Mouse (Mus musculus) gastrocnemius, postnatal 25 days (tissue): ENCODE data around the gene Uck1. TPM values are rescaled to one million over a fixed set of nuclear protein-coding genes. Genes with fewer than 3 reads are reported as not detected.

Experiments
- DNase-seq: peaks from one replicate; pipeline ENCODE4 v3.0.0; 2022
- total RNA-seq, 2 experiments: library from RNA; stranded (reverse); gene quantifications; 1 replicate in 1 of 2; 2 replicates in 1 of 2; pipeline ENCODE4 v1.2.3; 2021

Uck1 gene
- total RNA-seq, 2 experiments from 2014 or later: 12.0 to 13.0 TPM

DNA sequence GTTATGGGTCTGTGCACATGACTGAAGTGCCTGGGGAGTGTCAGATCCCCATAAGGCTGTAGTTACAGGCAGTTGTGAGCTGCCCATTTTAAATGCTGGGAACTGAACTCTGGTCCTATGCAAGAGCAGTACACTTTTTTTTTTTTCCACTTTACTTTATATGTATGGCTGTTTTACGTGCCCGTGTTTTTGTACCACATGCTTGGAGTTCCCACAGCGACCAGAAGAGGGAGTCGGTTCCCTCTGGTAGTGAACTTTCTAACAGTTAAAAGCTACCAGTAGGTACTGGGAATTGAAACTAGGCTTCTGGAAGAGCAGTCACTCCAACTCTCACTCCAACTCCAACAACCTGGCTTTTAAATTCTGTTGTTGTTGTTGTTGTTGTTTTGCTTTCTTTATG lies 676 bp upstream of the Uck1 start:
- no peak for DNase-seq

GRCm38 (mm10) chr2:32258887-32259533 lies 949 bp downstream of the Uck1 start:
- no peak for DNase-seq

GRCm38 (mm10) chr2:32256273-32256672 lies 3.7 kb downstream of the Uck1 start:
- DNase-seq: no peak

GRCm38 (mm10) chr2:32254563-32254962 lies 5.4 kb downstream of the Uck1 start:
- DNase-seq: no peak

DNA sequence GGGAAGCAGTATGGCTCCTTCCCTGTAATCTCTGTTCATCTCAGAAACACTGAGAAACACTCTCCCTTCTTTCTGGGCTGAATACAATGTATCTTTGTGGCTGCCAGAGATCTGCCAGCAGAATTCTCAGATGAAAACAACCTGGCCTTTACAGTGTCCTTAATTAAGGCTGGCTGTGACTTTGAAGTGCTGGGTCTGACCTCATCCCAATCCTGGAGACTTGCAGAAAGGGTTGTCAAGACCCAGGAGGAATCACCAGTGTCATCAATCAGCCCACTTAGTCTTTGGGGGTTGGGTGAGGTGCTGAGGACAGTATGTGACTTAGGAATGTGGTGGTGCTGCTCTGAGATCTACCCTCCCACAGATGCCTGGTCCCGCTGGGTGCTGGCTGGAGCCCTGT lies 6.6 kb downstream of the Uck1 start:
- no peak for DNase-seq

DNA sequence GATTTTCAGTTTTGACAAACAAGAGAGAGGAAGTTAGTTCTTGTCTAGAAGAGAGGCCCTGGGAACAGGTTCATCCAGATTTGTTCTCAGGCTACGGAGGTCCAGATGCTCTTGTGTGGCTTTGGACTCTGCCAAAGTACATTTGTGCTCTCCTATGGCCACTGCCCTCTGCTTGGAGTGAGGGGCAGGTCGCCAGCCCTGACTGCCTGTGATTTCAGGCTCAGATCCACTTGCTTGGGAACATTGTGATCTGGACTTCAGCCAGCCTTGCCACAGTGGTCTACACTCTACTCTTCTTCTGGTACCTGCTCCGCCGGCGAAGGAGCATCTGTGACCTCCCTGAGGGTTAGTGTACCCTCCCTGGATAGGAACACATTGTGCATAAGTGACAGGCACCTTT lies 7.3 kb downstream of the Uck1 start:
- DNase-seq: no peak

- peak; percentile 68 for DNase-seq
Observed at GRCm38 (mm10) chr2:32251791-32252527, 8.0 kb downstream of the Uck1 start.

GRCm38 (mm10) chr2:32248377-32249361 lies 11.3 kb downstream of the Uck1 start:
- peak; percentile 71 for DNase-seq

DNA sequence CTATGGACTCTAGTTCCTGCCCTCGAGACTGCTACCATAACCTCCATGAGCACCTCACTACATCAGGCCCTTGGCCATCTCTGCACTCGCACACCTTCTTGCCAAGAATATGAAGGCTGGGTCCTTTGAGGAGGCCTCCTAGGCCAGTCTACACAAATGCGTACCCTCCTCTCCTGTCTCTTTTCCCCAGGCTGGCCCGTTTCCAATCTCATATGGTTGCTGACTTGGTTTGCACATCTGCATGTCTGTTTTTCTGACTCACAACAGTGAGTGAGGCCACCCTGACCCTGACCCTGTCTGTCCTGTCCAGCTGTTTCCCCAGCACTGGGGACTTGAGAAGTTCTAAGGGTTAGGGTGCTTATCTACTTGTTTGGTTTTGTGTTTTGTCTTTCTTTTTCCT lies 13.2 kb downstream of the Uck1 start:
- DNase-seq: no peak

DNA sequence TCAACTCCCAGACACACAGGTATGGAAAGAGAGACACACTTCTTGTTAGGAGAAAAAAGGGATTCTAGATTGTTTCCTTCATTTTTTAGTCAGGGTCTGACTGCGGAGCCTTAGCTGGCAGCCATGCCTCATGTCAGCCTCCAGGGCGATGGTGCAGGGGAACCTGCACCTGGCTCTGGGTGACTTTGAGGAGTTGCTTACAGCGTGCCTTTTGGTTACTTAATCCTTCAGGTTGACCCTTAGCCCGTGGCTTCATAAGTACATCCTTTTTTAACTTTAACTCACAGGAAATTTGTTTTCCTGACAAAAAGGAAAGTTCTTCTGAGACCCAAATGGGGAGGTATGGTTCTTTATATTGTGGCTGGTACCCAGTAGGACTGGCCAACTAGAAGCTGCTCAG lies 17.0 kb downstream of the Uck1 start:
- DNase-seq: no peak

GRCm38 (mm10) chr2:32240591-32240990 lies 19.4 kb downstream of the Uck1 start:
- DNase-seq: no peak

- no peak for DNase-seq
Observed at GRCm38 (mm10) chr2:32238708-32239435, 21.1 kb downstream of the Uck1 start.

GRCm38 (mm10) chr2:32237571-32237970 lies 22.4 kb downstream of the Uck1 start:
- no peak for DNase-seq

DNA sequence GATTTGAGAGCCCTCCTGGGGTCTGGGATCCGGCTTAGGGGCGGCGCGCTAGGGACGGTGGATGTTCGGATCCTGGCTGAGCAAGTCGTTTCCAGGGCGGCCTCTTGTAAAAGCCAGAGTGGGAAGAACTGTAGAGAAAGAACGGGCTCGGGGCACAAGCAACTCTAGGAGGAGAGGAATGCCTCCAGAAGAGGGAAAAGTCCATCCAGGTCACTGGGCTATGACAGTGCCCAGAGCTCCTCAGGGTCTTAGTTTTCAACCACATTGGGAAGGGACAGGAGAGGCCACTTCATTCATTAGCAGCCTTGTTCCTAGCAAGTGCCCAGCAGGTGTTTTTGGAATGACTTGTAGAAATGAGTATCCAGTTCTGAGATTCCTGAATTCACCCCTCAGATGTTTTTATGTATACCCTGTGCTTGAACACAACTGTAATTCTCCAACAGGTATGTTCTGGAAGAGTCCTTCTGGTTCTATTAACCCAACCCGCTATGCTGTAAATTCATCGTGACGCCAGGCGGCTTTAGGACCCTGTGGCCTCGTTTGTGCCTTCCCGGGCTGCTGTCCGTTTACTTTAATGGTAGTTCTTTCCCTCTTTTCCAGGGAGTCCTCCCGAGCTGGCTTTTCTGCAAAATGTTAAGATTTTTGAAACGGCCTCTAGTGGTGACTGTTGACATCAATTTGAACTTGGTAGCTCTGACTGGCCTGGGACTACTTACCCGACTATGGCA lies 23.0 kb downstream of the Uck1 start:
- DNase-seq: no peak

DNA sequence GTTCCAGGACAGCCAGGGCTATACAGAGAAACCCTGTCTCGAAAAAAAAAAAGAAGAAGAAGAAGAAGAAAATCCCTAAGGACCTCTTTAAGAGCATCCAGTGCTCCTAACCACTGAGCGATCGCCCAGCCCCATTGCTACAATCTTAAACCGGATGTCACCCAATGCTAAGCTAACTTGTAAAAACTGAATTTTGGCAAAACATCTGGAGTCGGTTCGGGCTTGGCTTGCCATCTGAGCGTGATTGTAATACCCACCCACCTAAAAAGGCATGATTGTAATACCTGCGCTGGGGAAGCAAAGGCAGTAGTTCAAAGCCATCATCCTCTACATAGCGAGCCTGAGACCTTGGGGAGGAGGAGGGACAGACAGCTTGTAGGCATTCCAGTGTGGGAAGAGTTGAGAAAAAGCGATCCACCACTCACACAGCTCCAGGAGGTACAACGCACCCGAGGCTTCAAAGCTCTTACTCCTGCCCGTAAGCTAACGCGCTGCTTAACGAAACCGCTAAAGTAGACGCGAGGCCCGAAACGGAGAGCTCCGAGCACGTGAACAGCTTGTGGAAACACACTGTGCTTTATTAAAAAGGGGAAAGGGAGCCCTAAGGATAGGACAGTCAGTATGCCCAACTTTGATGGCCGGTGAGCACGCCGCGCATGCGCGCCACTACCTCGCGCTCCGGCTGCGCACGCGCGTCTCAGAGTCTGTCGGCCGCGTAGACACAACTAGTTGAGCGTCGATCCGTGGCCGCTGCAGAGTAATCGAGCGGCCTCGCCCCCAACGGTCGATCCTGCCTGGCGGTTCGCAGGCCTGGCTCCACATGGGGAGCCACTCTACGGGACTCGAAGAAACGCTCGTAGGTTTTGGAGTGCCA lies 23.8 kb downstream of the Uck1 start, which contains the start of gene Pomt1:
TSS of gene Pomt1 (plus strand) at position 705 of the 874 bp plus-strand sequence.
- DNase-seq: peak; percentile 87

GRCm38 (mm10) chr2:32235433-32235832 lies 24.5 kb downstream of the Uck1 start:
- DNase-seq: no peak

DNA sequence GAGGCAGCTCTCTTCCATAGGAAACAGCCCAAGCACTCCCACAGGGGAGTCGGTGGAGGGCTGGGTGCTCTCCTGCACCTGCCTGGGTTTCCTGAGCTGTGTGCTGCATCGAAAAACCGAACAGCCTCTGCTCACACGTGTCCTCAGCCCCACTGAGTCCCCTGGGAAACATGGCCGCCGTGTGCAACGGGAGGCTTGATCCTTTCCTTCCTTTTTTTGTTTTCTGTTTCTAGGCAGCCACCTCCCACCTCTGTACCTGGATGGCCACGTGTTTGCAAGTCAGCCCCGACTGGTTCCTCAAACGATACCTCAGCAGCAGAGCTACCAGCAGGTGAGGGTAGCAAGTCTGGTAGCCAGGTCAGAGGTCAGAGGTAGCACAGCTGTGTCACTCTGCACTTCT lies 37.9 kb downstream of the Uck1 start:
- DNase-seq: no peak

DNA sequence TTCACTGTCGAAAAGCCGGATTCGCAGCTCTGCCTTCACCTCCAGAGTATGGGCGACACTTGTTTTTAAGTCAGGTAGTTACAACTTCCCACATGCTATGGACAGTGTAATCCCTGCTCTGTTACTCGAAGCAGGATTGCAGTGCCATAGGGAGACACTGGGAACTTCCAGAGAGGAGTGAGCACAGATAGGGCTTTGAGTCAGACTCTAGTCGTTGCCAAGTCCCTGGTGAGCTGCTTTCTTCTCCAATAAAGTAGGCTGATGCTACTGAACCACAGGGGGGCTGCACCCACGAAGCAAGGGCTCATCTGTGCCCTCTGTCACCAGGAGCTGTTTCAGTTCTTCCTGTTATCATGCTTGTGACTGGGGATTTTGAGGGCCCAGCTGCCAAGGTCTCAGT lies 38.4 kb downstream of the Uck1 start:
- no peak for DNase-seq

GRCm38 (mm10) chr2:32220969-32221368 lies 39.0 kb downstream of the Uck1 start:
- DNase-seq: no peak

GRCm38 (mm10) chr2:32220021-32220420 lies 39.9 kb downstream of the Uck1 start:
- DNase-seq: peak; percentile 50
